Mouse (Mus musculus) lung, embryonic 14.5 days (tissue): ENCODE data around the gene 2010111I01Rik. TPM values are rescaled to one million over a fixed set of nuclear protein-coding genes. Genes with fewer than 3 reads are reported as not detected.

Source experiments
- ATAC-seq: fragments of 200-750 bp; cut with Nextera tagmentation; 2 replicates; pipeline ENCODE4 v1.8.0; 2017; ENCODE audit warnings: mild to moderate bottlenecking, moderate TSS enrichment, moderate library complexity; ENCODE audit not compliant: insufficient read depth
- DNase-seq: peaks from one replicate; pipeline ENCODE4 v3.0.0-alpha.2; 2015
- H3K27ac ChIP-seq: fragments of 300-500 bp; sonication (generic); 2 replicates; pipeline ENCODE4 v1.5.1; 2014; ENCODE audit warnings: low read depth, mild to moderate bottlenecking, moderate library complexity
- H3K27me3 ChIP-seq: fragments of 300-500 bp; sonication (generic); 2 replicates; pipeline ENCODE4 v1.6.1; 2014; ENCODE audit warnings: low read length, control low read depth; ENCODE audit not compliant: insufficient read depth
- H3K36me3 ChIP-seq: fragments of 300-500 bp; sonication (generic); 2 replicates; pipeline ENCODE4 v1.6.1; 2014; ENCODE audit warnings: control low read depth; ENCODE audit not compliant: insufficient read depth
- H3K4me1 ChIP-seq: fragments of 300-500 bp; sonication (generic); 2 replicates; pipeline ENCODE4 v1.6.1; 2014; ENCODE audit warnings: antibody characterized with exemption, control low read depth; ENCODE audit not compliant: insufficient read depth
- H3K4me2 ChIP-seq: fragments of 300-500 bp; sonication (generic); 2 replicates; pipeline ENCODE4 v1.6.1; 2014; ENCODE audit warnings: mild to moderate bottlenecking
- H3K4me3 ChIP-seq: fragments of 300-500 bp; sonication (generic); 2 replicates; pipeline ENCODE4 v1.5.1; 2014; ENCODE audit warnings: low read depth, low read length
- H3K9ac ChIP-seq: fragments of 300-500 bp; sonication (generic); 2 replicates; pipeline ENCODE4 v1.6.1; 2014
- H3K9me3 ChIP-seq: fragments of 300-500 bp; sonication (generic); 2 replicates; pipeline ENCODE4 v1.6.1; 2016; ENCODE audit warnings: low read depth, low read length, control low read depth
- CTCF ChIP-seq: IDR thresholded peaks from 2 replicates; pipeline ENCODE4 v1.5.1; 2016; ENCODE audit warnings: antibody characterized with exemption, low read depth
- WGBS: fragments of 180-500 bp; shearing (Covaris S2); extraction: QIAGEN DNeasy Blood & Tissue Kit; methylation state at CpG from one replicate; pipeline ENCODE4 v1.1.7; 2014; 5-methylcytosine and 5-hydroxymethylcytosine counted together
- polyA plus RNA-seq: library from polyadenylated mRNA; unstranded; fragments of >200 nt; fragmentation: Nextera tagmentation; extraction: Ambion mirVana; gene quantifications from 2 replicates; pipeline ENCODE4 v1.2.1, GENCODE M21; 2014

2010111I01Rik gene
- polyA plus RNA-seq, 1 experiment from 2014 or later, result 156 TPM

GRCm38 (mm10) chr13:63316407-63316806 is 351.7 kb downstream of the 2010111I01Rik start:
- no peak overlapping the region for H3K27ac ChIP-seq
- DNase-seq (no peak), ATAC-seq (no peak)
- no peaks in the 10 kb centered on the region for H3K4me1 ChIP-seq
- no peak for TF ChIP-seq CTCF
- no peaks in the 10 kb centered on the region for H3K27me3 ChIP-seq
- H3K9ac ChIP-seq, result no peak overlapping the region
- H3K9me3 ChIP-seq, result no peaks in the 10 kb centered on the region
- H3K4me3 ChIP-seq, result no peak overlapping the region
- 80% methylated on average over 5 of the region's 5 CpGs for WGBS
- H3K36me3 ChIP-seq, result peaks cover 19% of the 10 kb centered on the region; the same call in 1 of the 2 replicates
- H3K4me2 ChIP-seq, result no peak overlapping the region

- WGBS, result 49% methylated on average over 7 of the region's 7 CpGs
- Histone ChIP-seq H3K4me3 (no peak overlapping the region), H3K27me3 (no peaks in the 10 kb centered on the region), H3K9me3 (no peaks in the 10 kb centered on the region), H3K36me3 (0 out of 2 replicates have a peak, but pooled peaks cover 9% of the 10 kb centered on the region), H3K9ac (no peak overlapping the region), H3K4me2 (no peak overlapping the region), H3K27ac (no peak overlapping the region), H3K4me1 (no peaks in the 10 kb centered on the region)
- no peak for DNase-seq
- no peak for TF ChIP-seq CTCF
- ATAC-seq, result no peak
These were observed 353.0 kb downstream of the 2010111I01Rik start for GRCm38 (mm10) chr13:63317681-63318104.

GRCm38 (mm10) chr13:63319814-63320213 is 355.1 kb downstream of the 2010111I01Rik start:
- Histone ChIP-seq H3K9ac (no peak overlapping the region), H3K27ac (no peak overlapping the region), H3K4me2 (no peak overlapping the region), H3K36me3 (0 out of 2 replicates have a peak, but pooled peaks cover 6% of the 10 kb centered on the region), H3K9me3 (no peaks in the 10 kb centered on the region), H3K4me3 (no peak overlapping the region), H3K4me1 (peaks cover 19% of the 10 kb centered on the region), H3K27me3 (no peaks in the 10 kb centered on the region)
- no peak for ATAC-seq
- no peak for TF ChIP-seq CTCF
- no peak for DNase-seq
- WGBS, result 87% methylated on average over 7 of the region's 7 CpGs

GRCm38 (mm10) chr13:63321689-63322088 is 357.0 kb downstream of the 2010111I01Rik start:
- H3K4me2 ChIP-seq, result no peak overlapping the region
- H3K36me3 ChIP-seq, result 0 out of 2 replicates have a peak, but pooled peaks cover 6% of the 10 kb centered on the region
- H3K9me3 ChIP-seq, result no peaks in the 10 kb centered on the region
- H3K27ac ChIP-seq, result no peak overlapping the region
- 61% methylated on average over 5 of the region's 5 CpGs for WGBS
- DNase-seq (no peak), ATAC-seq (no peak)
- 0 out of 2 replicates have a peak, but pooled peaks have one; percentile 2 for TF ChIP-seq CTCF
- H3K9ac ChIP-seq, result no peak overlapping the region
- no peak overlapping the region for H3K4me3 ChIP-seq
- H3K27me3 ChIP-seq, result no peaks in the 10 kb centered on the region
- peaks cover 21% of the 10 kb centered on the region for H3K4me1 ChIP-seq

GRCm38 (mm10) chr13:63322756-63323155 is 358.1 kb downstream of the 2010111I01Rik start:
- no peaks in the 10 kb centered on the region for H3K9me3 ChIP-seq

GRCm38 (mm10) chr13:63323286-63324075 is 358.8 kb downstream of the 2010111I01Rik start:
- peak overlapping the region; percentile 74 for H3K27ac ChIP-seq
- no peak overlapping the region for H3K9ac ChIP-seq
- WGBS, result 59% methylated on average over 9 of the region's 9 CpGs
- H3K4me1 ChIP-seq, result peaks cover 21% of the 10 kb centered on the region
- ATAC-seq (no peak), DNase-seq (no peak)
- no peaks in the 10 kb centered on the region for H3K27me3 ChIP-seq
- H3K9me3 ChIP-seq, result no peaks in the 10 kb centered on the region
- H3K4me3 ChIP-seq, result no peak overlapping the region
- no peaks in the 10 kb centered on the region for H3K36me3 ChIP-seq
- no peak for TF ChIP-seq CTCF
- H3K4me2 ChIP-seq, result no peak overlapping the region

More at GRCm38 (mm10) chr13:63322756-63323155, 358.1 kb downstream of the 2010111I01Rik start:
- H3K4me2 ChIP-seq, result no peak overlapping the region
- DNase-seq (no peak), ATAC-seq (no peak)
- H3K27ac ChIP-seq, result no peak overlapping the region
- TF ChIP-seq CTCF, result no peak
- no peaks in the 10 kb centered on the region for H3K36me3 ChIP-seq
- WGBS, result 87% methylated on average over 6 of the region's 6 CpGs
- H3K9ac ChIP-seq, result no peak overlapping the region
- H3K27me3 ChIP-seq, result no peaks in the 10 kb centered on the region
- H3K4me3 ChIP-seq, result no peak overlapping the region
- peaks cover 21% of the 10 kb centered on the region for H3K4me1 ChIP-seq

- H3K9me3 ChIP-seq, result no peaks in the 10 kb centered on the region
- no peak for DNase-seq
- 51% methylated on average over 3 of the region's 3 CpGs for WGBS
- no peaks in the 10 kb centered on the region for H3K27me3 ChIP-seq
- H3K4me1 ChIP-seq, result peaks cover 21% of the 10 kb centered on the region
- H3K36me3 ChIP-seq, result no peaks in the 10 kb centered on the region
- no peak overlapping the region for H3K9ac ChIP-seq
- no peak for ATAC-seq
- H3K4me3 ChIP-seq, result no peak overlapping the region
- no peak for TF ChIP-seq CTCF
- peak overlapping the region; percentile 74 for H3K27ac ChIP-seq
- no peak overlapping the region for H3K4me2 ChIP-seq
These were observed 359.6 kb downstream of the 2010111I01Rik start for GRCm38 (mm10) chr13:63324311-63324710.
